Mouse (Mus musculus) neural tube, embryonic 12.5 days (tissue): ENCODE results near the gene Zfp512b. TPM values are rescaled to one million over a fixed set of nuclear protein-coding genes. Genes with fewer than 3 reads are reported as not detected.
A peak's percentile ranks its signal among the peaks of the same experiment; 100 is the strongest.

Experiments
- ATAC-seq: fragments of 200-750 bp; cut with Nextera tagmentation; 2 replicates; pipeline ENCODE4 v1.8.0; 2017; ENCODE audit warnings: low read depth, mild to moderate bottlenecking, moderate TSS enrichment, moderate library complexity; ENCODE audit not compliant: low FRiP score
- H3K27ac ChIP-seq: fragments of 300-500 bp; sonication (generic); 2 replicates; pipeline ENCODE4 v1.5.1; 2016
- H3K27me3 ChIP-seq: fragments of 300-500 bp; sonication (generic); replicated peaks from 2 replicates; pipeline ENCODE4 v1.6.1; 2016; ENCODE audit warnings: mild to moderate bottlenecking
- H3K36me3 ChIP-seq: fragments of 300-500 bp; sonication (generic); 2 replicates; pipeline ENCODE4 v1.6.1; 2016; ENCODE audit warnings: mild to moderate bottlenecking
- H3K4me1 ChIP-seq: fragments of 300-500 bp; sonication (generic); 2 replicates; pipeline ENCODE4 v1.6.1; 2016
- H3K4me2 ChIP-seq: fragments of 300-500 bp; sonication (generic); replicated peaks from 2 replicates; pipeline ENCODE4 v1.6.1; 2016; ENCODE audit warnings: mild to moderate bottlenecking
- H3K4me3 ChIP-seq: fragments of 300-500 bp; sonication (generic); 2 replicates; pipeline ENCODE4 v1.5.1; 2016
- H3K9ac ChIP-seq: fragments of 300-500 bp; sonication (generic); 2 replicates; pipeline ENCODE4 v1.6.1; 2016; ENCODE audit warnings: mild to moderate bottlenecking
- H3K9me3 ChIP-seq: fragments of 300-500 bp; sonication (generic); 2 replicates; pipeline ENCODE4 v1.6.1; 2016; ENCODE audit warnings: mild to moderate bottlenecking
- WGBS: fragments of 180-500 bp; shearing (Covaris S2); methylation state at CpG from one replicate; pipeline ENCODE4 v1.1.7; 2016; 5-methylcytosine and 5-hydroxymethylcytosine counted together
- polyA plus RNA-seq: library from polyadenylated mRNA; unstranded; fragments of >200 nt; fragmentation: Nextera tagmentation; extraction: Ambion mirVana; gene quantifications from 2 replicates; pipeline ENCODE4 v1.2.1, GENCODE M21; 2016

Zfp512b gene
- 86.5 and 89.6 TPM in 2 replicates for polyA plus RNA-seq

DNA sequence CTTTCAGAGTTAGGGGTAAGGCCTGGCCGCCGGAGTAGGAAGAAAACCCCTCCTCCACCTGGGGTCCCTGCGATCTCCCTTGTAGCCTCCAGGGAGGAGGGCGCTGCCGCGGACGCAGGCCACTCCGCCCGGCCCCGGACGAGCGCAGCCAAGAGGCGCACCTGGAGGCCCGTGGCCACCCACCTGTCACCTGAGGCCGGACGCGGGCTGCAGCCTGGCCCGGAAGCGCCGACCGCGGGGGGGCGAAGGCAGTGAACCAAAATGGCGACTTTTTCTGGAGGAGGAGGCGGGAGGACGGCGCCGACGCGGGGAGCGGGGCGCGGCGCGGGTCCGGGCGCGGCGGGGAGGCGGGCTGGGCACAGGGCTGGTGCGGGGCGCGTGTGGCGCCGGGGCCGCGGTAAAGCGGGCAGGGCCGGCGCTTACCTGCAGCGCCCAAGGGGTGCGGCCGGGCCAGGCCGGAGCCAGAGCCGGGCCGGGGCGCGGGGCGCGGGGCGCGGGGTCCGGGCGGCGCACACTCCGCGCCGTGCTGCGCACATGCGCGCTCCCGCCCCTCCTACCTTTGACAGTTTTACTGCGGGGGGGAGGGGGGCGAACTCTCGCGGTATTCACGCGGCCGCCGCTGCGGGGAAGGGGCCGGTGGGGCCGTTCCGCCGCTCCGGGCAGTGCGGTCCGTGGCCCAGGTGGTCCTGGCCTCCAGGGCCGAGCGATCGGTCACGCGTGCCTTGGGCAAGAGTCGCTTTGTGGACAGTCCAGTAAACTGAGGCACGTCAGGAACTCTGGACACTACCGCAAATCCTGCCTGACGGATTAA is at the start of gene Zfp512b:
Gene Zfp512b, minus strand, starts transcription at position 573 of the 811 bp plus-strand sequence.
- Histone ChIP-seq H3K9me3 (no peaks in the 10 kb centered on the region), H3K9ac (peak within 1 kb of the TSS; percentile 89), H3K27ac (peak within 1 kb of the TSS; percentile 75), H3K4me1 (peaks cover 20% of the 10 kb centered on the region), H3K4me3 (peak within 1 kb of the TSS; percentile 93), H3K27me3 (no peaks in the 10 kb centered on the region), H3K4me2 (peak within 1 kb of the TSS; percentile 77), H3K36me3 (peaks cover 49% of the 10 kb centered on the region)
- WGBS = under 1% methylated on average over 83 of the region's 97 CpGs
- ATAC-seq = peak; percentile 82

GRCm38 (mm10) chr2:181635865-181636264 is 43.3 kb upstream of the Zfp512b start:
- H3K36me3 ChIP-seq = peaks cover 74% of the 10 kb centered on the region

DNA sequence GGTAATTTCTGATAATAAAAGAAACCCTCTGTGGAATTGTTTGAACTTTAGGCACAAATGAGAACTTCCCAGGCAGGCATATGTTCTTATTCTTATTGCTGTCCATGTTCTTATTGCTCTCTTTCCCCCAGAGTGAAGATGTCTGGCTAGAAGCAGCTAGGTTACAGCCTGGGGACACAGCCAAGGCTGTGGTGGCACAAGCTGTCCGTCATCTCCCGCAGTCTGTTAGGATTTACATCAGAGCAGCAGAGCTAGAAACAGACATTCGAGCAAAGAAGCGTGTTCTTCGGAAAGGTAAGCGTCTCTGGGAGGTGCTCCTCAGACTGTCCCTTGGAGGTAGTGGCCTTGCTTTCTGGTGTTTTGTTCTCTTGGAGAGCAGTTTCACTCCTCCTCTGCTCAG is 40.0 kb upstream of the Zfp512b start:
- no peak for ATAC-seq
- Histone ChIP-seq H3K4me1 (no peaks in the 10 kb centered on the region), H3K4me2 (no peak overlapping the region), H3K36me3 (peaks cover 62% of the 10 kb centered on the region), H3K4me3 (no peak overlapping the region), H3K9ac (no peak overlapping the region), H3K27ac (no peak overlapping the region), H3K9me3 (no peaks in the 10 kb centered on the region), H3K27me3 (no peaks in the 10 kb centered on the region)
- 94% methylated on average over 6 of the region's 6 CpGs for WGBS

More at GRCm38 (mm10) chr2:181635865-181636264, 43.3 kb upstream of the Zfp512b start:
- no peak for ATAC-seq
- Histone ChIP-seq H3K4me1 (no peaks in the 10 kb centered on the region), H3K27me3 (no peaks in the 10 kb centered on the region), H3K4me2 (no peak overlapping the region), H3K9me3 (no peaks in the 10 kb centered on the region), H3K9ac (no peak overlapping the region), H3K4me3 (no peak overlapping the region), H3K27ac (no peak overlapping the region)
- WGBS = 93% methylated on average over 3 of the region's 3 CpGs

GRCm38 (mm10) chr2:181628471-181628870 is 35.9 kb upstream of the Zfp512b start:
- Histone ChIP-seq H3K4me1 (no peaks in the 10 kb centered on the region), H3K9ac (no peak overlapping the region), H3K27me3 (no peaks in the 10 kb centered on the region), H3K27ac (no peak overlapping the region), H3K4me2 (no peak overlapping the region), H3K36me3 (peaks cover 28% of the 10 kb centered on the region), H3K9me3 (no peaks in the 10 kb centered on the region), H3K4me3 (no peak overlapping the region)
- no peak for ATAC-seq

- no peak for ATAC-seq
- Histone ChIP-seq H3K27ac (no peak overlapping the region), H3K4me2 (no peak overlapping the region), H3K27me3 (no peaks in the 10 kb centered on the region), H3K36me3 (peaks cover 35% of the 10 kb centered on the region), H3K4me1 (no peaks in the 10 kb centered on the region), H3K4me3 (no peak overlapping the region), H3K9ac (no peak overlapping the region), H3K9me3 (no peaks in the 10 kb centered on the region)
Measured at GRCm38 (mm10) chr2:181623401-181623800, 30.8 kb upstream of the Zfp512b start.

DNA sequence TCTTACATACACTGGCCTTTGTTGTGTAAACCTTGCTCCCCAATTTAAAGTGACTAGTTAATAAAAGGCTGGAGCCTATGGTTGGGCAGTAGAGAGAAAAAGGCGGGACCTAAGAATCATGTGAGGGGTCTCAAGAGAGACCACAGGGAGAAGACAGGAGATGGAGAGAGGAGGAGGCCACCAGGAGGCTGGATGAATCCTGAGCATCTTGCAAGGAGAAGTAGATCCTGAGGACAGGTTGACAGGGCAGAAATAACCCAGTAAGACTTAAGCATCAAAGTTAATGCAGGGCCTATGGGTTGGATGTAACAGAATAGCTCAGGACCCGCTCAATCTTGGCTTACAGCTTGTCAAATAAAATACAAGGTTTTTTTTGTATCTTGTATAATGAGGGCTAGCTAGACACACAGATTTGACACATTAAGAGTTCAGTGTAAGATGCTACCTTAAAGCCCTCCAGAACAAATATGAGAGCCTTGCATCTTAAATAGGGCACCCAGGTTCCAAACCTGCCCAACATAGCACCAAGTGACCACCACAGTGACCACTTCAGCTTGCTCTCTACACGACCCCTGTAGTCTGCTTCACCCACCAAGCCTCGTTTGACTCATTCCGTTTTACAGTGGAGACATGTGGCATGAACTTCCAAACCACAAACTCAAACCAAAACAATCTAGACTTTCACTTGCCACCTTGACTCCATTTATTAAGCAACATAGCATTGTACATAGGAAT is 26.3 kb upstream of the Zfp512b start:
- Histone ChIP-seq H3K4me2 (no peak overlapping the region), H3K4me3 (no peak overlapping the region), H3K4me1 (no peaks in the 10 kb centered on the region), H3K27ac (no peak overlapping the region), H3K9me3 (no peaks in the 10 kb centered on the region), H3K36me3 (peaks cover 43% of the 10 kb centered on the region), H3K27me3 (no peaks in the 10 kb centered on the region), H3K9ac (no peak overlapping the region)
- 91% methylated on average over 5 of the region's 5 CpGs for WGBS
- ATAC-seq = no peak

GRCm38 (mm10) chr2:181602367-181602766 is 9.8 kb upstream of the Zfp512b start:
- Histone ChIP-seq H3K4me2 (peak overlapping the region; percentile 87), H3K4me3 (no peak overlapping the region; the same call in 1 of the 2 replicates), H3K9ac (no peak overlapping the region), H3K36me3 (no peaks in the 10 kb centered on the region), H3K27ac (no peak overlapping the region), H3K27me3 (no peaks in the 10 kb centered on the region), H3K9me3 (no peaks in the 10 kb centered on the region), H3K4me1 (peaks cover 26% of the 10 kb centered on the region)
- 76% methylated on average over 4 of the region's 4 CpGs for WGBS
- ATAC-seq = no peak

- Histone ChIP-seq H3K36me3 (0 out of 2 replicates have a peak, but pooled peaks cover 3% of the 10 kb centered on the region), H3K27ac (no peak overlapping the region), H3K9me3 (no peaks in the 10 kb centered on the region), H3K4me1 (peaks cover 28% of the 10 kb centered on the region), H3K4me2 (peak overlapping the region; percentile 87), H3K27me3 (no peaks in the 10 kb centered on the region), H3K4me3 (peak overlapping the region; percentile 86), H3K9ac (peak overlapping the region; percentile 80)
- 29% methylated on average over 10 of the region's 10 CpGs for WGBS
- no peak for ATAC-seq
Measured at GRCm38 (mm10) chr2:181601751-181602145, 9.1 kb upstream of the Zfp512b start.

DNA sequence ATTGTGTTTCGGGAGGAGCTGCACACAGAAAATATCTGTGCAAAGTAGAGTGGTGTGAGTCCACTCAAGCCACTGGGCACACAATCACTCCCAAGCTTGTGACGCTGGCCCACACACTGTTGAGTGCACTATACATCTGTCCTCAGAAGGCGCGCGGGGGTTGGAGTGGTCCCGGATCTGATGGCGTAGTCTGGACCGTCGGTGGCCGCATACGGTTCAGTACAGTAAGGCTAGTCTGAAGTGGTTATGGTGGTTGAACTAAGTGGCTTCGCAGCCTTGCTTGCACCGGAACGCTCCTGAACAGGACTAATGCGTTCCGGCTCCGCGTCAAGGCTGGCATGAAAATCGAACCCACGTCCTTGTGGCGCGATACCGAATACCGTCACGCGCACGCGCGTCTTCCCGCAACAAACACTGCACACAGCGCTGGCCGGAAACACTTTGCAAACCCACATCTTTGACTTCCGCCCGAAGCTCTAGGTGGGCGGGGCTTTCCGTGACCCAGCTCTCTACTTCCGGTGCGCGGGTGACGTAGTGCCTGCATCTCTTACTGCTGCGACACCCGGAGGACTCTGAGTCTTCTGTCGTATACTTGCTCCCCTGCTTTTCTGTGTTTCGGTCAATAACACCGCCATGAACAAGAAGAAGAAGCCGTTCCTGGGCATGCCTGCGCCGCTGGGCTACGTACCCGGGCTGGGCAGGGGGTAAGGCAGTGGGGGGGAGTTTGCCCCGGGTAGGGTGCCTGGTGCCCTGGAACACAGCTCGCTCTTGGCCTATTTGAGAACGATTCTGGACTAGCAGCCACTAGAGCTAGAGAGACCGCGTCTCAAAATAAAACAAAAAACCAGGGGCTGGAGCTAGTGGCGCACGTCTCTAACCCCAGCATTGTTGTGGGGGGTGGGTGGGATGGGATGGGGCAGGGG is 8.5 kb upstream of the Zfp512b start:
- H3K4me2 ChIP-seq = peak overlapping the region; percentile 87
- no peaks in the 10 kb centered on the region for H3K27me3 ChIP-seq
- H3K9me3 ChIP-seq = no peaks in the 10 kb centered on the region
- peak; percentile 90 for ATAC-seq
- peaks cover 28% of the 10 kb centered on the region for H3K4me1 ChIP-seq
- peak overlapping the region; percentile 80 for H3K9ac ChIP-seq
- 2% methylated on average over 57 of the region's 57 CpGs for whole genome bisulfite sequencing
- peaks cover 9% of the 10 kb centered on the region; the same call in 1 of the 2 replicates for H3K36me3 ChIP-seq
- peak overlapping the region; percentile 86 for H3K4me3 ChIP-seq
- H3K27ac ChIP-seq = no peak overlapping the region; the same call in 1 of the 2 replicates

DNA sequence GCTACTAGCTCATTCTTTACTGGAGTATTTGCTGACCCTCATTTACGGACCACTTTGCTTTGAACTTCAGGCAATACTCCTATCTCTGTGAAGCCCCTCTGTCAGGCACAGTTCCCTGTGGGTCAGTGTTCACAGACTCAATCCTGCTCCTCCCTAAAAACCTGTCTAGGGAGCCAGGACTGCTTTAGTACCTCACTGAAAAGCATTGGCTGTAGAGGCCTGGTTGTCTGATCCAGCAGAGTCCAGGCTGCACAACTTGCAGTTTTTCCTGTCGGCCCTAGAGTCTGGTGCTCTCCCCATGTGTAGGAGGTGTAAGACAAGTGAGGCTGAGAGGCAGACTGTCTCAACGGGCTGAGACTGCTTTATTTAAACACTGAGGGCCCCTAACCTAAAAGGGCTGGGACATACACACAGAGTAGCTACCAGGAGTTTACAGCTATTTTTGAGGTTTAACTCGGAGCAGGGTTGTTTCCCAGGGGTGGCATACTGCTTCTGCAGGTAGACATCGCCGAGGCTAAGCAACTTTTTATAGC is 7.7 kb upstream of the Zfp512b start:
- H3K9me3 ChIP-seq = no peaks in the 10 kb centered on the region
- no peak overlapping the region for H3K27ac ChIP-seq
- 72% methylated on average over 6 of the region's 6 CpGs for WGBS
- peak overlapping the region; percentile 87 for H3K4me2 ChIP-seq
- H3K27me3 ChIP-seq = no peaks in the 10 kb centered on the region
- H3K36me3 ChIP-seq = peaks cover 16% of the 10 kb centered on the region; the same call in 1 of the 2 replicates
- H3K4me1 ChIP-seq = peaks cover 28% of the 10 kb centered on the region
- no peak overlapping the region for H3K9ac ChIP-seq
- no peak for ATAC-seq
- peak overlapping the region; percentile 86 for H3K4me3 ChIP-seq

DNA sequence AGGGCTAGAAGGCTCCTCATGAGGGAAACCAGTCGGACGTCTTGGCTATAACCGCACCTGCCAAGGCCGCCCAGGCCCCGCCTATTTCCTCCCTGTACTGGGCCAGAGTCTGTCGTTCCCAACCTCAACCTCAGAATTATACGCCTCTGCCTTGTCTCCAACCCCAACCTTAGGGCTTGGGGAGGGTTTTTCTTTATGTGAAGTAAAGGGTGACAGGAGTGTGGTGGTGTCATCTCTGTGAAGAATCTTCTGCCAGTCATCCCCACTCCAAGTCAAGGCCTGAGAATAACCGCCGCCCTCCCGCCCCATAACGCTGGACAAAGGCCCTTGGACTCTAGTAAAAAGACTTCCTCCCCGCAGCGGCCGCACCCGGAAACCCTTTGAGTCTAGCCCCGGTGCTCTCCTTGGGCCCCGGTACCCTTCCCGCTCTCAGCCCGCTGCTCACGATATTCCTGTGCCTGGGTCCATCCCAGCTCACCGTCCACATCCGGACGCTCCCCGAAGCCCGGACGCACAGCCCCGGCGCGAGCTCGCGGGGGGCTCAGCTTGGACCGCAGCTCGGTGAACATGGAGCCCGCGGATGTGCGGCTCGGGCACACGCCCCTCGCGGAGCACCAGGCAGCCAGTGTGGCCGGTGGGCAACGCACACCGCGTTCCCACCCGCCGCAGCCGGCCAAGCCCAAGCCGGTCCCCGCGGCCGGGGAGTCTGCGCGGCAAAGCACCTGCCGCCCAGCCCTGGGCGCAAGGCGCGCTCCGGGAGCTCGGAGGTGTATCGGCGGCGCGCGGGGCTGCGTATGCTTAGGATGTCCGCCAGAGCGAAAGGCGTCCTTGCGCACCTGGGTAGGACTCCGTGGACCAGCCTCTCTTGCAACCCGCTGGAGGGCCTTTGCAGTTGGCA is 6.1 kb upstream of the Zfp512b start, which contains the start of gene Samd10:
Gene Samd10, minus strand, starts transcription at position 759 of the 898 bp plus-strand sequence.
- Histone ChIP-seq H3K27ac (peak within 1 kb of the TSS; percentile 75), H3K9ac (peak within 1 kb of the TSS; percentile 91), H3K27me3 (no peaks in the 10 kb centered on the region), H3K4me2 (peak within 1 kb of the TSS; percentile 91), H3K9me3 (no peaks in the 10 kb centered on the region), H3K36me3 (peaks cover 18% of the 10 kb centered on the region; the same call in 1 of the 2 replicates), H3K4me3 (peak within 1 kb of the TSS; percentile 72), H3K4me1 (peaks cover 28% of the 10 kb centered on the region)
- peak; percentile 38; the same call in 1 of the 2 replicates for ATAC-seq
- 2% methylated on average over 71 of the region's 71 CpGs for WGBS
